Mouse (Mus musculus) neural tube, embryonic 14.5 days (tissue): ENCODE results near the gene Fam83e. TPM values are rescaled to one million over a fixed set of nuclear protein-coding genes. Genes with fewer than 3 reads are reported as not detected.
A peak's percentile ranks its signal among the peaks of the same experiment; 100 is the strongest.

Experiments
- ATAC-seq: fragments of 200-750 bp; cut with Nextera tagmentation; 2 replicates; pipeline ENCODE4 v1.8.0; 2017; ENCODE audit warnings: low read depth, mild to moderate bottlenecking, moderate TSS enrichment, moderate library complexity
- H3K27ac ChIP-seq: fragments of 300-500 bp; sonication (generic); 2 replicates; pipeline ENCODE4 v1.5.1; 2014; ENCODE audit warnings: low read depth, mild to moderate bottlenecking, control low read depth, low read length, moderate library complexity, mixed read lengths
- H3K27me3 ChIP-seq: fragments of 300-500 bp; sonication (generic); 2 replicates; pipeline ENCODE4 v1.6.1; 2014; ENCODE audit warnings: low read length; ENCODE audit not compliant: control insufficient read depth, insufficient read depth
- H3K36me3 ChIP-seq: fragments of 300-500 bp; sonication (generic); 2 replicates; pipeline ENCODE4 v1.6.1; 2014; ENCODE audit warnings: low read length, mixed read lengths; ENCODE audit not compliant: control insufficient read depth, insufficient read depth
- H3K4me1 ChIP-seq: fragments of 300-500 bp; sonication (generic); 2 replicates; pipeline ENCODE4 v1.6.1; 2014; ENCODE audit warnings: low read length; ENCODE audit not compliant: control insufficient read depth, insufficient read depth
- H3K4me2 ChIP-seq: fragments of 300-500 bp; sonication (generic); 2 replicates; pipeline ENCODE4 v1.6.1; 2014; ENCODE audit warnings: mild to moderate bottlenecking, low read depth, low read length, control low read depth
- H3K4me3 ChIP-seq: fragments of 300-500 bp; sonication (generic); 2 replicates; pipeline ENCODE4 v1.5.1; 2014; ENCODE audit warnings: low read depth, low read length, control low read depth, mixed read lengths
- H3K9ac ChIP-seq: fragments of 300-500 bp; sonication (generic); replicated peaks from 2 replicates; pipeline ENCODE4 v1.6.1; 2014; ENCODE audit warnings: low read depth, mild to moderate bottlenecking, control low read depth, low read length, mixed read lengths
- H3K9me3 ChIP-seq: fragments of 300-500 bp; sonication (generic); 2 replicates; pipeline ENCODE4 v1.6.1; 2016; ENCODE audit warnings: low read length; ENCODE audit not compliant: control insufficient read depth
- WGBS: fragments of 180-500 bp; shearing (Covaris S2); extraction: QIAGEN DNeasy Blood & Tissue Kit; methylation state at CpG from one replicate; pipeline ENCODE4 v1.1.7; 2014; 5-methylcytosine and 5-hydroxymethylcytosine counted together
- polyA plus RNA-seq: library from polyadenylated mRNA; unstranded; fragments of >200 nt; fragmentation: Nextera tagmentation; extraction: Ambion mirVana; gene quantifications from 2 replicates; pipeline ENCODE4 v1.2.1, GENCODE M21; 2014

Gene Fam83e
- polyA plus RNA-seq, 1 experiment from 2014 or later, result 0.24 TPM

DNA sequence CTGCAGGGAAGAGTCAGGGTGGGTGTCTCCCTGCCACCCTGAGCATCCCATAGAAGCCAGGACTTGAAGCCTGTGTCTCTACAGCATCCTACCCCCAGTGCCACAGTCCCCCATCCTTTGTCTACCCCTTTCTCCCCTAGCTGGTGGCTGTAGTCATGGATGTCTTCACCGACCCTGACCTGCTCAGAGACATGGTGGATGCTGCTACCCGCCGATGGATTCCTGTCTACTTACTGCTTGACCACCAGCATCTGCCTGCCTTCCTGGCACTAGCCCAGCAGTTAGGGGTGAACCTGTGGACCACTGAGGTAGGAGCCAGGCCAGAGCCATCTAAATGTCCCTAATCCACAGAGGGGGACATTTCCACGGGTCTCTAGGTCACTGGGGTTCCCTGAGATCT, 2.3 kb downstream of the Fam83e start:
- H3K9ac ChIP-seq, result no peak overlapping the region
- H3K36me3 ChIP-seq, result peaks cover 45% of the 10 kb centered on the region
- WGBS, result 87% methylated on average over 4 of the region's 4 CpGs
- no peaks in the 10 kb centered on the region for H3K27me3 ChIP-seq
- H3K9me3 ChIP-seq, result no peaks in the 10 kb centered on the region
- no peak overlapping the region for H3K27ac ChIP-seq
- no peak for ATAC-seq
- H3K4me2 ChIP-seq, result no peak overlapping the region
- H3K4me3 ChIP-seq, result no peak overlapping the region
- H3K4me1 ChIP-seq, result peaks cover 10% of the 10 kb centered on the region

DNA sequence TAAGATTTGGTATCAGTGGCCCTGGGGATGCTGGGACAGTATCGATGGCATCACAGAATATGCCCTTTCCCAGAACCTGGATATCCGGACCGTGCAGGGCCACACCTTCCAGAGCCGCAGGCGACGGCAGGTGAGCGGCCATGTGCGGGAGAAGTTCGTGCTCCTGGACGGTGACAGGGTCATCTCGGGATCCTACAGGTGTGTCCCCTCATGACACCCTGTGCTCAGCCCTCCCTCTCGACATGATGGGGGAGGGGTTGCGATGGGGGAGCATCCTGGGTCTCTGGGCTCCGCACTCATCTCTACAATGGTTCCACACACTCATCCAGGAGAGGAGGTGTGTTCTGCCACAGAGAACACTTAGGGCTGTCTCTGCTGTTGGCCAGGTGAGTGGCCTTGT, 2.8 kb downstream of the Fam83e start:
- H3K4me2 ChIP-seq, result no peak overlapping the region
- H3K4me3 ChIP-seq, result no peak overlapping the region
- H3K9ac ChIP-seq, result no peak overlapping the region
- H3K27me3 ChIP-seq, result no peaks in the 10 kb centered on the region
- no peak overlapping the region for H3K27ac ChIP-seq
- no peak for ATAC-seq
- H3K4me1 ChIP-seq, result peaks cover 9% of the 10 kb centered on the region
- no peaks in the 10 kb centered on the region for H3K9me3 ChIP-seq
- peaks cover 45% of the 10 kb centered on the region for H3K36me3 ChIP-seq
- 94% methylated on average over 14 of the region's 14 CpGs for WGBS

DNA sequence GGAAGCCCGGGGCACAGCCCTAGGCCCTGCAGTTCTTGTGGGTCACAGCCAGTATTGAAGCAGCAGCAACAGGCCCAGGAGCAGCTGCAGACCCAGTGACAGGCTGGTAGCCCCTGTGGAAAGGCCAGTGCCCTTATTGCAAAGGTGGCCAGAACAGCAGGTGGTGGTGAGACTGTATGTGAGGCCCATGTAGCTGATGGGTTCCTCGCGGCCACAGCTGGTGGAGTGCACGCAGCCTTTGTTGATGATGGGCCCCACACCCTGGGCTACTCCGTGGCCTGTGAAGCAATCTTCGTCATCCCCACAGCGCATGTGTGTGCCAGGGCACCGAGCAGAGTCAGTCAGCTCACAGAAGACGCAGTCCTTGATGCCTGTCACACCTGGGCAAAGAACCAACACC, 4.1 kb downstream of the Fam83e start:
- Histone ChIP-seq H3K27me3 (no peaks in the 10 kb centered on the region), H3K36me3 (peaks cover 39% of the 10 kb centered on the region), H3K4me3 (no peak overlapping the region), H3K9me3 (no peaks in the 10 kb centered on the region), H3K9ac (no peak overlapping the region), H3K4me1 (no peaks in the 10 kb centered on the region), H3K4me2 (no peak overlapping the region), H3K27ac (no peak overlapping the region)
- no peak for ATAC-seq
- WGBS, result 88% methylated on average over 9 of the region's 9 CpGs

DNA sequence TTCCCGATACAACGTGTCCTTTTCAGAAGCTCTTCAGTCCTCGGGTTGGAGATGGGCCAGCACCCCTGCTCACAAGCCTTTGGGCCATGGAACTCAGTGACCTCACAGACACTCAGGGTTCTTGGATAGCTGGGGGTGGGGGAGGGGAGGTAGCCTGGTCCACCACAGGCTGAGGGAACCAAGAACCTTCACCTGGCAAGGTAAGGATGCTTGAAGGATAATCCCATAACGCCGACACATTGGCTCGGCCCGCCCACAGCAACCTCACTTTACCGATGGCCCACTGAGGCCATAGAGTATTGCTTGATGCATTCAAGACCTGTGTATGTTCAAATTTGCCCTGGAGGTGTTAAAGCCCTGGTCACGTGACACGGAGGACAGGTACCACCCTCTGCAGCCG, 4.7 kb downstream of the Fam83e start, which contains the start of gene Spaca4:
Spaca4 (minus strand) TSS at position 101 of the 400 bp plus-strand sequence.
- no peak for ATAC-seq
- Histone ChIP-seq H3K9ac (no peak within 1 kb of the TSS), H3K9me3 (no peaks in the 10 kb centered on the region), H3K27me3 (no peaks in the 10 kb centered on the region), H3K4me3 (no peak within 1 kb of the TSS), H3K36me3 (peaks cover 34% of the 10 kb centered on the region), H3K27ac (no peak within 1 kb of the TSS), H3K4me1 (no peaks in the 10 kb centered on the region), H3K4me2 (no peak within 1 kb of the TSS)
- WGBS, result 96% methylated on average over 11 of the region's 11 CpGs

DNA sequence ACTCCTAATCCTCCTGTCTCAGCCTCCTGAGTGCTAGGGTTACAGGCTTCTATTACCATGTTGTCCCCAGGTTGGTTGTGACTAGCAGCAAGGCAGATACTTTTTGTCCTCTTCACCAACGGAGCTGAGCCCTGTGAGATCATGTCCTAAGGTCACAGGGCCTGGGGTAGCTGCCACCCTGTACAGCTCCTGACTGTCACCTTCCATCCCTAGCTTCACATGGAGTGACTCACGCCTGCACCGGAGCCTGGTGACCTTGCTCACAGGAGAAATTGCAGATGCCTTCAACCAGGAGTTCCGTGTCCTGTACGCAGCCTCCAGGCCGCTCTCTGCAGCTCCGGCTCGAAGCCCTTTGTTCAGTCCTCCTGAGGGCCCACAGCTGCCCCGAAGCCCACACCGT, 5.4 kb downstream of the Fam83e start:
- no peak for ATAC-seq
- no peaks in the 10 kb centered on the region for H3K27me3 ChIP-seq
- H3K4me1 ChIP-seq, result no peaks in the 10 kb centered on the region
- no peak overlapping the region for H3K4me3 ChIP-seq
- H3K36me3 ChIP-seq, result peaks cover 30% of the 10 kb centered on the region
- H3K4me2 ChIP-seq, result no peak overlapping the region
- H3K9ac ChIP-seq, result no peak overlapping the region
- WGBS, result 96% methylated on average over 10 of the region's 10 CpGs
- H3K9me3 ChIP-seq, result no peaks in the 10 kb centered on the region
- no peak overlapping the region for H3K27ac ChIP-seq

DNA sequence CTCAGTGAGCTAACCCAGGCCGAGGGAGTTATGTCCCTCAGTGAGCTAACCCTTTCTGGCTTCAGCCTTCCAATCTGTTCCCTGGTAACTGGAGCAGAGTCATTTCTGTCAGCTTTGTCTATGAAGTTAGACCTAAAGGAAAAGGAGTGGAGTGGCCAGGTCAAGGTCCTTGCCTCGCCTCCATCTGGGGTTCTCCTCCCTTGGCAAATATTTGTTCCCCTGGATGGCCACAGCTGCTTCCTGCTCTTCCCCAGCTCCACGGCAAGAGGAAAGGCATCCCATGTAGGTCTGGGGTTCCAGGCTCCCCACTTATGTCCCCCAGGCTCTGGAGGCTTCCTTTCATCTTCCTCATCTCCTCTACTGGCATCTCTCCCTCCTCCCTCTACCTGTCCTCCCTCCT, 6.6 kb downstream of the Fam83e start:
- 89% methylated on average over 3 of the region's 3 CpGs for WGBS
- no peak for ATAC-seq
- peaks cover 30% of the 10 kb centered on the region for H3K36me3 ChIP-seq

DNA sequence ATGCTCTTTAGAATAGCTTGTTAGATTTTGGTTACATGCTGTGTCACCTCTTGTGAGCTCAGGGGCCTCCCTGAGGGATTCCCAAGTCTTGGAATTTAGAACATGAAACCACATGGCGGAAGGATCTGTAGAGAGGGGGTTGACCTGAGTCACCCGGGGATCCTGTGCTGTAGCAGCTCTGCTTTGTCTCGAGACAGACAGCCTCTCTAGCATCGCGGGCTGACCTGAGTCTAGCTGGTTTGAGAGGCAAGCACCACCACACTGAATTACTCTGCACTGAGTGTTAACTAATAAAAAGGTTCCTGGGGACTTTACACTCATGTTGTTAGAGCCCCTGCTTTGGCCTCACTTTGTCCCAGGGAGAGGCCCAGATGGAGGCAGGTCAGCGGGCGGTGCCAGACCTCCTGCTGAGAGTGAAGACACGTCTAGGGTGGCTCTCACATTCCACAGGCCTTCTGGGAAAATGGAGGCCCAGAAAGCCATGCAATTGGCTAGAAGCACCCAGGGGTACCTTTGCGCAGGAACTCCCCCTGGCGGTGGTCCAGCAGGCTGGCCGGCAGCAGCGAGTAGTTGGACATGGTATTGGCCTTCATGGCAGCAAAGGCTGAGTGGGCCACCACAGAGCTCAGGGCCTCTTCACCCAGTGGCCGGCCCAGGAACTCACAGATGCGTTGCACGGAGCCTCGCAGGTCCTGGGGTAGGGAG, 9.9 kb downstream of the Fam83e start:
- H3K4me2 ChIP-seq, result no peak overlapping the region
- 0 out of 2 replicates have a peak, but pooled peaks cover 7% of the 10 kb centered on the region for H3K36me3 ChIP-seq
- 16% methylated on average over 16 of the region's 16 CpGs for WGBS
- no peak overlapping the region for H3K27ac ChIP-seq
- H3K9ac ChIP-seq, result no peak overlapping the region
- no peaks in the 10 kb centered on the region for H3K27me3 ChIP-seq
- ATAC-seq, result no peak; the same call in 1 of the 2 replicates
- no peaks in the 10 kb centered on the region for H3K9me3 ChIP-seq
- no peak overlapping the region for H3K4me3 ChIP-seq
- no peaks in the 10 kb centered on the region for H3K4me1 ChIP-seq

More for the DNA sequence above, 6.6 kb downstream of the Fam83e start:
- no peak overlapping the region for H3K27ac ChIP-seq
- no peaks in the 10 kb centered on the region for H3K9me3 ChIP-seq
- no peak overlapping the region for H3K9ac ChIP-seq
- H3K27me3 ChIP-seq, result no peaks in the 10 kb centered on the region
- H3K4me1 ChIP-seq, result no peaks in the 10 kb centered on the region
- H3K4me2 ChIP-seq, result no peak overlapping the region
- no peak overlapping the region for H3K4me3 ChIP-seq

DNA sequence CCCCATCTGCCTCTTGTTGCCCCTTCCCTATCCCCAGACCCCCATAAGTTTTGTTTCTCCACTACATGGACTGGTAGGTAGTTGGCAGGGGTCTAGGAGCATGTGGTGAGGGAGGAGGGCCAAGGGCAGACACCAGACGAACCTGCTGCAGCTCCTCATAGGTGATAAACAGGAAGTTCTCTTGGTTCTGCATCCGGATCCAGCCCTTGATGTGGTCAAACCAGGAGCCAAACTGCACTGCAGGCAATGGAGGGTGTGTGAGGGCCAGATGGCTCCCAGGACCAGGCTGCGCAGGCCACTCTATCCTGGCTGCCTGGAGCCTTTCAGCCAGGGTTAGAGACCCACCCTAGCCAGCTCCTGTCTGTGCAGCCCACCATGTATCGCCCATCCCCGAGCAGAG, 12.5 kb downstream of the Fam83e start:
- Histone ChIP-seq H3K27me3 (no peaks in the 10 kb centered on the region), H3K9me3 (no peaks in the 10 kb centered on the region), H3K4me1 (no peaks in the 10 kb centered on the region), H3K4me3 (no peak overlapping the region), H3K27ac (no peak overlapping the region), H3K36me3 (no peaks in the 10 kb centered on the region), H3K4me2 (no peak overlapping the region), H3K9ac (no peak overlapping the region)
- 80% methylated on average over 5 of the region's 5 CpGs for WGBS
- no peak for ATAC-seq

DNA sequence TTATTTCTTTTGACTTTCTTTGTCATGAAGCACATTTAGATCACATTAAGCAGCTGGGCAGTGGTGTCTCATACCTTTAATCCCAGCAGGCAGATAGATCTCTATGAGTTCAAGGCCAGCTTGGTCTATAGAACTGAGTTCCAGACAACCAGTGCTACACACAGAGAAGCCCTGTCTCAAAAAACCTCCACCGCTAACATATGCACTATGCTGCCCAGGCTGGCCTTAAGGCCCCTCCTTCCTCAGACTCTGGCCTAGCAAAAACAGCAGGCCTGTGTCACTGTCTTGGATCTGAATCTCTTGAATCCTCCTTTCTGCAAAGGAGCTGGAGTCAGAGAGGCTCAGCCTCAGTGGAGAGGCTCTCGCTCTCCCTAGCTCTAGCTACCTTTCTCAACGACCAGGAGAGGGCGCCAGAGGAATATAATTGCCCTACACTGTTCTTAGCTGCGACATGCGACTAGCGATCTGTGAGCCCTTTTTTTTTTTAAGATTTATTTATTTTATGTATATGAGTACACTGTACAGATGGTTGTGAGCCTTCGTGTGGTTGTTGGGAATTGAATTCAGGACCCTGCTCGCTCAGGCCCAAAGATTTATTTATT, 18.3 kb downstream of the Fam83e start:
- Histone ChIP-seq H3K4me2 (no peak overlapping the region), H3K27me3 (no peaks in the 10 kb centered on the region), H3K9ac (no peak overlapping the region), H3K9me3 (no peaks in the 10 kb centered on the region), H3K27ac (no peak overlapping the region), H3K36me3 (no peaks in the 10 kb centered on the region), H3K4me1 (no peaks in the 10 kb centered on the region), H3K4me3 (no peak overlapping the region)
- 7% methylated on average over 9 of the region's 9 CpGs for WGBS
- ATAC-seq, result peak; percentile 88; the same call in 1 of the 2 replicates
